Mouse (Mus musculus): ENCODE data around the gene Lrrfip2. TPM values are rescaled to one million over a fixed set of nuclear protein-coding genes. Genes with fewer than 3 reads are reported as not detected.
A peak's percentile ranks its signal among the peaks of the same experiment; 100 is the strongest.

The Lrrfip2 gene
- polyA plus RNA-seq, 1 experiment, result 112 TPM

GRCm38 (mm10) chr9:111152314-111152897 lies 35.0 kb downstream of the Lrrfip2 start:
- no peak overlapping the region for H3K4me3 ChIP-seq (replicated peaks)
- H3K36me3 ChIP-seq (replicated peaks; ENCODE audit: low read length), result peaks cover 59% of the 10 kb centered on the region
- no peaks in the 10 kb centered on the region for H3K9me3 ChIP-seq
- TF ChIP-seq GATA1 (IDR thresholded peaks at IDR 0.05; ENCODE audit: borderline replicate concordance, low read length), result no peak
- no peak for TF ChIP-seq FLI1 (IDR thresholded peaks at IDR 0.05; ENCODE audit: low read length)
- peaks cover 74% of the 10 kb centered on the region for H3K4me1 ChIP-seq
- H3K27me3 ChIP-seq (replicated peaks), result no peaks in the 10 kb centered on the region

DNA sequence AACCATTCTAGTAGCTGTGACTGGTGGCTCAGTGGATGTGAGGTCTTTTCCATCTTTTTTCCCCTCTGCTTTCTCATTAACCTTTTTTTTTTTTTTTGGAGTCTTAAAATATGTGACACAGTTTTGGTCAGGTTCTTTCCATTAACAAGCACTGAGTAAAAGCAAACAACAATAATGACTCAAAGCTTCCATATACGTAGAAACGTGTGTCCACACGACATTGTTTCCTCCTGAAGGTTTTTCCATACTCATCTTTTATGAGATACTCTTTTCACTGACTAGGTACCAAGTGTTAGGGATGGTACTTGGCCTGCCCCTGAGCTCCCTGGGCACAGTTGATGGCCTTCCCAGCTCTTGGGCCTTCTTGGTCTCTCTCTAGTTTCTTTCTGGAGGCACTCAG lies 35.6 kb downstream of the Lrrfip2 start:
- no peaks in the 10 kb centered on the region for H3K9me3 ChIP-seq
- peaks cover 76% of the 10 kb centered on the region for H3K4me1 ChIP-seq
- TF ChIP-seq FLI1 (IDR thresholded peaks at IDR 0.05; ENCODE audit: low read length), result no peak
- no peak for TF ChIP-seq GATA1 (IDR thresholded peaks at IDR 0.05; ENCODE audit: borderline replicate concordance, low read length)
- no peaks in the 10 kb centered on the region for H3K27me3 ChIP-seq (replicated peaks)
- H3K4me3 ChIP-seq (replicated peaks), result no peak overlapping the region
- peaks cover 63% of the 10 kb centered on the region for H3K36me3 ChIP-seq (replicated peaks; ENCODE audit: low read length)

- Histone ChIP-seq H3K4me3 (replicated peaks) (no peak overlapping the region), H3K4me1 (peaks cover 71% of the 10 kb centered on the region), H3K9me3 (no peaks in the 10 kb centered on the region), H3K36me3 (replicated peaks; ENCODE audit: low read length) (peaks cover 60% of the 10 kb centered on the region), H3K27me3 (replicated peaks) (no peaks in the 10 kb centered on the region)
- TF ChIP-seq FLI1 (IDR thresholded peaks at IDR 0.05; ENCODE audit: low read length), result no peak
- TF ChIP-seq GATA1 (IDR thresholded peaks at IDR 0.05; ENCODE audit: borderline replicate concordance, low read length), result no peak
Measured at GRCm38 (mm10) chr9:111155764-111156458, 38.5 kb downstream of the Lrrfip2 start.

- Histone ChIP-seq H3K4me3 (replicated peaks) (no peak overlapping the region), H3K27me3 (replicated peaks) (no peaks in the 10 kb centered on the region), H3K36me3 (replicated peaks; ENCODE audit: low read length) (peaks cover 80% of the 10 kb centered on the region), H3K4me1 (peaks cover 71% of the 10 kb centered on the region), H3K9me3 (no peaks in the 10 kb centered on the region)
- no peak for TF ChIP-seq GATA1 (IDR thresholded peaks at IDR 0.05; ENCODE audit: borderline replicate concordance, low read length)
- no peak for TF ChIP-seq FLI1 (IDR thresholded peaks at IDR 0.05; ENCODE audit: low read length)
Measured at GRCm38 (mm10) chr9:111159562-111159961, 42.2 kb downstream of the Lrrfip2 start.

- Histone ChIP-seq H3K9me3 (no peaks in the 10 kb centered on the region), H3K27me3 (replicated peaks) (no peaks in the 10 kb centered on the region), H3K36me3 (replicated peaks; ENCODE audit: low read length) (peaks cover 89% of the 10 kb centered on the region), H3K4me1 (peaks cover 73% of the 10 kb centered on the region), H3K4me3 (replicated peaks) (no peak overlapping the region)
- no peak for TF ChIP-seq FLI1 (IDR thresholded peaks at IDR 0.05; ENCODE audit: low read length)
- no peak for TF ChIP-seq GATA1 (IDR thresholded peaks at IDR 0.05; ENCODE audit: borderline replicate concordance, low read length)
Measured at GRCm38 (mm10) chr9:111161213-111161612, 43.8 kb downstream of the Lrrfip2 start.

GRCm38 (mm10) chr9:111166612-111167011 lies 49.2 kb downstream of the Lrrfip2 start:
- no peaks in the 10 kb centered on the region for H3K9me3 ChIP-seq
- no peak for TF ChIP-seq FLI1 (IDR thresholded peaks at IDR 0.05; ENCODE audit: low read length)
- TF ChIP-seq GATA1 (IDR thresholded peaks at IDR 0.05; ENCODE audit: borderline replicate concordance, low read length), result no peak
- H3K4me1 ChIP-seq, result peaks cover 43% of the 10 kb centered on the region
- H3K27me3 ChIP-seq (replicated peaks), result no peaks in the 10 kb centered on the region
- peaks cover 81% of the 10 kb centered on the region for H3K36me3 ChIP-seq (replicated peaks; ENCODE audit: low read length)
- H3K4me3 ChIP-seq (replicated peaks), result no peak overlapping the region

DNA sequence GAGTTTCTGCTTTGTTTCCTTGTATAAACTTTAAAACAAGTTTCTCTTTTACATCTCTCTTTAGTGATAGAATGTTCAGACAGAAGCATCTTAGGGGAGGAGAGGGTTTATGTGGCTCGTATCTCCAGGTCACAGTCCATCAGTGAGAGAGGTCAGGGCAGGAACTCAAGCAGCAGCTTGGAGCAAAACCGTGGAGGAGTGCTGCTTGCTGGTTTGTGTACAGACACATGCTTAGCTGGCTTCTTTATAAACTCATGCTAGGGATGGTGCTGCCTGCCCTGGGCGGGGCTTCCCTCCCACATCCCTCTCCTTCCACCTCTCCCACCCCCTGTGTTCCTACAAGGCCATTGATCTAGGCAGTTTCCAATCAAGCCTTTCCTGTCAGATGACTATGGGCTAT lies 53.0 kb downstream of the Lrrfip2 start:
- TF ChIP-seq GATA1 (IDR thresholded peaks at IDR 0.05; ENCODE audit: borderline replicate concordance, low read length) (no peak), FLI1 (IDR thresholded peaks at IDR 0.05; ENCODE audit: low read length) (no peak)
- Histone ChIP-seq H3K9me3 (no peaks in the 10 kb centered on the region), H3K27me3 (replicated peaks) (no peaks in the 10 kb centered on the region), H3K36me3 (replicated peaks; ENCODE audit: low read length) (peaks cover 76% of the 10 kb centered on the region), H3K4me3 (replicated peaks) (peak overlapping the region; percentile 8), H3K4me1 (peaks cover 50% of the 10 kb centered on the region)

DNA sequence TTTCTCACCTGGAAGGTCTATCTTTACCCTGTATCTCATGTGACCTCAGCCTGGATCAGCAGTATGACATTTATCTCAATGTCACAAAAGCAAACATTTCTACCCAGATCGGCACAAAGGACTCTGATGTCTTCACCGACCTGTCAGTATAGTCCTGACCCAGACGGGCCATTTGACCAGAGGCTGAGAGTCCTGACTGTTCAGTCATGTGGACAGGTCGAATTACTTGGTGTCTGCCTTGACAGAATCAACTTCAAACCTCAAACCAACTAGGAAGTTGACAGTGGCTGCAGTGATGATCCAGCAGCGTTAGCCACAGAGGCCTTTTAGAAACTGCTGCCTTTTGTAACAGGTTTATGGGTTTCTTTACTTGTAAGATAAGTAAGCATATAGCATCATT lies 56.7 kb downstream of the Lrrfip2 start:
- Histone ChIP-seq H3K36me3 (replicated peaks; ENCODE audit: low read length) (peaks cover 74% of the 10 kb centered on the region), H3K4me1 (peaks cover 41% of the 10 kb centered on the region), H3K9me3 (no peaks in the 10 kb centered on the region), H3K27me3 (replicated peaks) (no peaks in the 10 kb centered on the region), H3K4me3 (replicated peaks) (peak overlapping the region; percentile 14)
- TF ChIP-seq FLI1 (IDR thresholded peaks at IDR 0.05; ENCODE audit: low read length), result no peak
- no peak for TF ChIP-seq GATA1 (IDR thresholded peaks at IDR 0.05; ENCODE audit: borderline replicate concordance, low read length)

DNA sequence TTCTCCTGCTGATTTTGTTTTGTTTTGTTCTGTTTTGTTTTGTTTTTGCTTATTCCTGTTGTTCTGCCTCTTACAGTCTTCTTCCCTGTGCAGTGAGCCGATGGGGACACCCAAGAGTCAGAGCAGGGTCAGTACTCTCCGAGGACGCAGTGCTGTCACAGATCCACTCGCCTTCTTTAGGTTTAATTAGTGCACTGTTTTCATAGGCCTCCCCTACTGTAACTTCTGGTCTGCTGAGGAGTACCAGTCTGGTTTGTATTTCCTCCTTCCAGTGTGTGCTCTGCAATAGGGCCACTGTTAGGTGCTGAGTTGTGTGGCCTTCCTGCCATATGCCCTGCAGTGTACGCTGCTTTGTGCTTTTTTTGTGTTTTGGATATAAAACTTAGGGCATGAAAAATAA lies 61.6 kb downstream of the Lrrfip2 start:
- Histone ChIP-seq H3K27me3 (replicated peaks) (no peaks in the 10 kb centered on the region), H3K9me3 (no peaks in the 10 kb centered on the region), H3K4me1 (peaks cover 61% of the 10 kb centered on the region), H3K4me3 (replicated peaks) (no peak overlapping the region), H3K36me3 (replicated peaks; ENCODE audit: low read length) (peaks cover 82% of the 10 kb centered on the region)
- TF ChIP-seq GATA1 (IDR thresholded peaks at IDR 0.05; ENCODE audit: borderline replicate concordance, low read length), result no peak
- no peak for TF ChIP-seq FLI1 (IDR thresholded peaks at IDR 0.05; ENCODE audit: low read length)

- Histone ChIP-seq H3K4me1 (peaks cover 69% of the 10 kb centered on the region), H3K27me3 (replicated peaks) (no peaks in the 10 kb centered on the region), H3K36me3 (replicated peaks; ENCODE audit: low read length) (peaks cover 86% of the 10 kb centered on the region), H3K9me3 (no peaks in the 10 kb centered on the region), H3K4me3 (replicated peaks) (peak overlapping the region; percentile 42)
- TF ChIP-seq FLI1 (IDR thresholded peaks at IDR 0.05; ENCODE audit: low read length) (no peak), GATA1 (IDR thresholded peaks at IDR 0.05; ENCODE audit: borderline replicate concordance, low read length) (no peak)
Measured at GRCm38 (mm10) chr9:111182176-111182575, 64.8 kb downstream of the Lrrfip2 start.
